In genomic region chr4:140984544-140984943, GRCm38 (mm10) we compare ENCODE assay signal across 23 mouse cellular contexts. TPM values are rescaled to one million over a fixed set of nuclear protein-coding genes. Genes with fewer than 3 reads are reported as not detected.
"Had no signal": no experiment of that assay in that cellular context is flagged by ENCODE, and none has a peak within 500 bp of the region (broad histone marks: within the 10 kb centered on the region; RNA-seq: fewer than 3 reads in every experiment).

No protein-coding gene starts in this region.

- H3K27me3 ChIP-seq: limb, embryonic 13.5 days; liver, embryonic 13.5 days; neural tube, embryonic 12.5 days; neural tube, embryonic 15.5 days had no signal

- H3K4me3 ChIP-seq: limb, embryonic 10.5 days; limb, embryonic 13.5 days; liver, embryonic 13.5 days; neural tube, embryonic 12.5 days; neural tube, embryonic 15.5 days had no signal

- H3K4me2 ChIP-seq: limb, embryonic 13.5 days; liver, embryonic 13.5 days; lung, embryonic 14.5 days; midbrain, embryonic 11.5 days; neural tube, embryonic 12.5 days had no signal

- ATAC-seq: inflammation-experienced regulatory T-cells, adult 6 months; intestine, embryonic 16.5 days; lung, postnatal 0 days had no signal

- H3K9me3 ChIP-seq: limb, embryonic 10.5 days; neural tube, embryonic 12.5 days; neural tube, embryonic 15.5 days had no signal

- DNase-seq: kidney, adult 18-20 months; kidney, adult 9 months; kidney, postnatal 14 days; kidney, postnatal 4 days; layer of hippocampus, adult 9-11 months; liver; liver, embryonic 13.5 days; lung, embryonic 14.5 days; midbrain, embryonic 14.5 days; right cerebral cortex, adult 18-20 months; right cerebral cortex, postnatal 14 days; right cerebral cortex, postnatal 4 days; thymus, postnatal 25 days had no signal

- H3K9ac ChIP-seq: limb, embryonic 13.5 days; liver, embryonic 13.5 days; lung, embryonic 14.5 days; neural tube, embryonic 12.5 days; neural tube, embryonic 15.5 days had no signal

- H3K27ac ChIP-seq: limb, embryonic 10.5 days; limb, embryonic 13.5 days; liver, embryonic 13.5 days; neural tube, embryonic 12.5 days; neural tube, embryonic 15.5 days had no signal

RNA-seq across cellular contexts. Expression of gene Mfap2, which starts 25.7 kb away (rescaled TPM):
- total RNA-seq: megakaryocyte progenitor cell, adult 5-6 weeks; megakaryocyte-erythroid progenitor cell, adult 5-6 weeks had no signal
- polyA plus RNA-seq: inflammation-experienced regulatory T-cells, adult 6 months had no signal
